Mouse (Mus musculus) olfactory bulb, adult 2 months (tissue): ENCODE data around the gene Tnnt3.

ENCODE experiments used
- CTCF ChIP-seq: fragments of 200-500 bp; IDR thresholded peaks from 2 replicates; pipeline ENCODE4 v1.5.1; 2012; ENCODE audit warnings: low read depth, mild to moderate bottlenecking, low read length, moderate library complexity; ENCODE audit not compliant: insufficient read depth
- POLR2A ChIP-seq: fragments of 200-500 bp; IDR thresholded peaks from 2 replicates; pipeline ENCODE4 v1.6.1; 2012; ENCODE audit warnings: mild to moderate bottlenecking, low read depth, low read length, moderate library complexity; ENCODE audit not compliant: insufficient read depth

DNA sequence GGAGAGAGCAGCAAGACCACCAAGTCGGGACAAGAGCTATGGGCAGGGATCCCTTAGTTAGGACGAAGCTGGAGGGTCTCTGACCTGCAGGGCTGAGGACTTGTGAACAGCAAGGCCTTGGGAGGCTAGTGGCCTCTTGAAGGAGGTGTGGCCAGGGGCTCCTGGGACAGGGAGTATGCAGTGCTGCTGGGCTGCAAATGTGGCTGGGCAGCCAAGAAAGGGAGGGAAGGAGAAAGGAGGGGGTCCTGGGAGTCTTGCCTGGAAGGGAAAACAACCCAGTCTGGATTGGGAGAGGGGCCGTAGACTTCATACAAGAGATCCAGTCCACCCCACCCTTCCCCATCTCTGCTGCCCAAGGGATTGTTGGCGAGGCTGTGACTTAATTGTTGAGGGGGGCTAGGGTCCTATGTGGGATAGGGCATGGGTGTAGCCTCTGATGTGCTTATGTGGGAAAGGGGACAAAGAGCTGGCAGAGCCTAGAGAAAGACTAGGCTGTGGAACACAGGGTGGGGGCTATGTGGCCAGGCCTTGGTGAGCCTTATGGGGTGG, 33.4 kb downstream of the Tnnt3 start:
- TF ChIP-seq CTCF (no peak), POLR2A (no peak)
